Mouse (Mus musculus): ENCODE measurements around the gene BC107364. TPM values are rescaled to one million over a fixed set of nuclear protein-coding genes. Genes with fewer than 3 reads are reported as not detected.
"Not testable (repeated sequence)": the region's sequence is repeated elsewhere in the genome, so short reads cannot be mapped to it uniquely, and the experiment has no call there.

BC107364 gene
- total RNA-seq, 1 experiment from 2014 or later: not detected

- ATAC-seq (ENCODE audit: extremely low read depth, insufficient number of reproducible peaks, low FRiP score, poor library complexity, severe bottlenecking): no peak
Measured at GRCm38 (mm10) chr3:96420796-96421195, 31.3 kb downstream of the BC107364 start.

GRCm38 (mm10) chr3:96418902-96419301, 33.2 kb downstream of the BC107364 start:
- ATAC-seq (ENCODE audit: extremely low read depth, insufficient number of reproducible peaks, low FRiP score, poor library complexity, severe bottlenecking): not testable (repeated sequence)

DNA sequence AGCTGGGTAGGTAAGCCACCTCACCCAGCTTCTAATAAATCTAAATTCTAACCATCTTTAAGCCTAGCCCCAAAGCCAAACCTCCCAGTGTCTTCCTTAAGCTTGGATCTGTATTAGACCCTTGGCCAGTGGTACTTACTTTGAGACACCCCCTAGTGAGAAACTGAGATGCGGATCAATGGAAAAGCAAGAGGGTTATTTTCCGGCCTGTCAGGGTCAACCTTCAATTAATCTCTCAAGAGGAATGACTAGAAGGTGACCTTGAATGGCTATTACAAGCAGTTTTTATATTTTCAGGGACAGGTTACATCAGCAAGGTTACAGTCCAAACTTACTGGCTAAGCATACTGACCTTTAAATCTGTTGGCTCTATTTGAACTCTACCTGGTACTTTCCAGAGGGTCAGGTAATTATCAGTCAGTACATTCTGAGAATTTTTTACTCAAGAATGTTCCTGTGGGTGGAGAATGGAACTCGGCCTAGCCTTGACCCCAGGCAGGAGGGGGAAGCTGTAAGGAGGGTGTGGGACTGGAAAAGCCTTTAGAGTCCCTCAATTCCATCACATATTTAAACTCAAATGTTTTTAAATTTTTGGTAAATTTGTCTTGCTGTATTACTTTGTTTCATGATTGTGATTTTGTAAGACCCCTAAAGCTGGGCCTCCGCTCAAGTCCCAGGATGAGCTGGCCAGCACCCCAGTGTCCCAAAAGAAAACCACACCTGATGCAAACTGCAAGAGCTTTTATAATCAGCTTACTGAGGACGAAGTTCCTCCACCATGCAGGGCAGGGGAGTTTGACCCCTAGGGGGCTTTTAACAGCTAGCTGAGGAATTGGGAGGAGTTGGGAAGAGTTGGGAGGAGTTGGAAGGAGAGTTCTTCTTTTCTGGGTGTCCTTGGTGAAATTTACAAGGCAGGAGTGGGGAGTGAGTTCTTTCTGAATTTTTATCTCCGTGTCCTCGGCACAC, 34.0 kb downstream of the BC107364 start:
- ATAC-seq (ENCODE audit: extremely low read depth, insufficient number of reproducible peaks, low FRiP score, poor library complexity, severe bottlenecking): no peak

DNA sequence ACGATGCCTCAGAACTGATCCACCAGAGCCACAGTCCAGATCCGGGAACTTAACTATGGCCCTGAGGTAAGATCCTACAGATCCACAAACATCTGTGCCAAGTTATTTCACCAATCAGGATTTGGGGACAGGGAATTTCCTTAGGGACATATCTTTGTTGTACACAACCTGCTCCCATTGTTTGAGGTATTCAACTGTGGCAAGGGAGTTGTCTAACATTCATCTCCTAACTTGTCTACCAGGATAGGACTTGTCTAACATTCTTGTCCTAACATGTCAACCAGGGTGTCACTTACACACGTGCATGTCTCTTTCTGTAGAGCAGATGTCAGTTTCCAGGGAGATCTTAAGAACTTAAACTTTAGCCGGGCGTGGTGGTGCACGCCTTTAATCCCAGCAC, 35.5 kb downstream of the BC107364 start:
- no peak for ATAC-seq (ENCODE audit: extremely low read depth, insufficient number of reproducible peaks, low FRiP score, poor library complexity, severe bottlenecking)

GRCm38 (mm10) chr3:96416056-96416455, 36.0 kb downstream of the BC107364 start:
- no peak for ATAC-seq (ENCODE audit: extremely low read depth, insufficient number of reproducible peaks, low FRiP score, poor library complexity, severe bottlenecking)

DNA sequence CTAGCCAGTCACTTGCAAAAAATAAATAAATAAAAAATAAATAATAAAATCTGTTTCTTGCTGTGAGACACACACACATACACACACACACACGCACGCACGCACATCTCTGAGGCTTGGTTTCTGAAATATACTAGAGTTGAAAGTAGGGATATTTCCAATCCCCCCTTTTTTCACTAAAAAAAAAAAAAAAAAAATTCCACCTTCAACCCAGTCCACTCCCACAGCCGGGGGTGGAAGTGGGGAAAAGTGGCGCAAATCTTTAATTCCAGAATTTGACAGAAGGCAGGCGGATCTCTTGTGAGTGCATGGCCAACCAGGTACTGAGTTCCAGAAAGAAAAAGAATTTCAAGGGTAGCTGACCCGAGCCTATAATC, 37.2 kb downstream of the BC107364 start:
- ATAC-seq (ENCODE audit: extremely low read depth, insufficient number of reproducible peaks, low FRiP score, poor library complexity, severe bottlenecking): no peak

GRCm38 (mm10) chr3:96414126-96414950, 37.8 kb downstream of the BC107364 start:
- ATAC-seq (ENCODE audit: extremely low read depth, insufficient number of reproducible peaks, low FRiP score, poor library complexity, severe bottlenecking): peak; percentile 58; the same call in 1 of the 2 replicates

GRCm38 (mm10) chr3:96413581-96414125, 38.5 kb downstream of the BC107364 start:
- no peak for ATAC-seq (ENCODE audit: extremely low read depth, insufficient number of reproducible peaks, low FRiP score, poor library complexity, severe bottlenecking)

DNA sequence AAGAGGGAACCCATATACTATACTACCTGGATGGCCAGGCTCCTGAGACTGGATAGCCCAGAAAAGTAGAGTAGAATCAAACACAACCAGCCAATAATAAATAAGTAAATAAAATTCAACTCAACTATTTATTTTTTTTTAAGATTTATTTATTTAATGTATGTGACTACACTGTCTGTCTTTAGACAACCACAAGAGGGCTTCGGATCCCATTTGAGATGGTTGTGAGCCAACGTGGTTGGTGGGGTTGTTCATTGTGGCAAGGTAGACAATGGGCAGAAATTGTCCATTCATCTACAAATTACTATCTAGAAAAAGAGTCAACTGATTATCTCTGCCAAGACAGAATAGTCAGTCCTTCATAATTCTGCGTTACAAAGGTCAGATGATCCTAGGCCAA, 40.3 kb downstream of the BC107364 start:
- ATAC-seq (ENCODE audit: extremely low read depth, insufficient number of reproducible peaks, low FRiP score, poor library complexity, severe bottlenecking): no peak

GRCm38 (mm10) chr3:96410966-96411365, 41.1 kb downstream of the BC107364 start:
- no peak for ATAC-seq (ENCODE audit: extremely low read depth, insufficient number of reproducible peaks, low FRiP score, poor library complexity, severe bottlenecking)

- no peak for ATAC-seq (ENCODE audit: extremely low read depth, insufficient number of reproducible peaks, low FRiP score, poor library complexity, severe bottlenecking)
Measured at GRCm38 (mm10) chr3:96409701-96410246, 42.3 kb downstream of the BC107364 start.

GRCm38 (mm10) chr3:96408111-96408510, 44.0 kb downstream of the BC107364 start:
- not testable (repeated sequence) for ATAC-seq (ENCODE audit: extremely low read depth, insufficient number of reproducible peaks, low FRiP score, poor library complexity, severe bottlenecking)

DNA sequence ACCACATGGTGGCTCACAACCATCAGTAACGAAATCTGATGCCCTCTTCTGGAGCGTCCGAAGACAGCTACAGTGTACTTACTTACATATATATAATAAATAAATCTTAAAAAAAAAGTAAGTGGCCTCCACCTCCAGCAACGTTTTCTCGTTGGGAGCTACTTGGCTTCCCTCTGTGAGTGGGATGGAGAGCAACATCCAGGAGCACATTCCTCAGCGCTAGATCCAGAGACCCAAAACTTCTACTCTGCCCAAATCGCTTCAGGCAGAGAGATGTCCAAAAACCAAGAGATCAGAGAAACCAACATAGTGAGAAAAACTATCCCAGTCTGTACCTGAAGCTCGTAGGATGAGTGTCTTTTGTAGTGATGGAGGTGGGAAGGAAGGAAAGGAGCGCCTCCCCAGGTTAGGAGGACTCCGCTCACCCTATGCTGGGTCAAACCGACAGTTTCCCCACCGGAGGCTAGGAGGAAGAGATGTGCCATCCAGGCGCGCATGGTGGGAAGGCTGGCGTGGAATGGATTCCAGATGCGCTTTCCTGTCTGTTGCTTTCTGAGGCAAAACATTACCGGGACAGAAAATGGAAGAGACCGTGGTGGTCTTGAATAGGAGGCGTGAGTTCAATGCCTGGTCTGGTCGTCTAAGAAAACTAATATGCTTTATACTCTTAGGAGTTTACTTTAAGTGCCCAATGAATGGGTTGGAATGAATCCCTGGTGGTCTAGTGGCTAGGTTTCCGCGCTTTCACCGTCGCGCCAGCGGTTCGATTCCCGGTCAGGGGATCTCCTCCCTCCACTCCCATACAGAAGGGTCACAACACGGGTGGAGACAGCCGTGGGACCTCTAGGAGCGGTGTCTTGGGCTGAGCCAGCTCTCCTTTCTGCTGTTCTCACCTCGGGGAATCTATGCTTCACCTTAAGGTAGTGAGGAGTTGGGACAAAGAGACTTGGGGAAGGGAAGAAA, 46.3 kb downstream of the BC107364 start:
- ATAC-seq (ENCODE audit: extremely low read depth, insufficient number of reproducible peaks, low FRiP score, poor library complexity, severe bottlenecking): no peak

GRCm38 (mm10) chr3:96405004-96405403, 47.1 kb downstream of the BC107364 start:
- no peak for ATAC-seq (ENCODE audit: extremely low read depth, insufficient number of reproducible peaks, low FRiP score, poor library complexity, severe bottlenecking)

- ATAC-seq (ENCODE audit: extremely low read depth, insufficient number of reproducible peaks, low FRiP score, poor library complexity, severe bottlenecking): no peak
Measured at GRCm38 (mm10) chr3:96404450-96404849, 47.7 kb downstream of the BC107364 start.

DNA sequence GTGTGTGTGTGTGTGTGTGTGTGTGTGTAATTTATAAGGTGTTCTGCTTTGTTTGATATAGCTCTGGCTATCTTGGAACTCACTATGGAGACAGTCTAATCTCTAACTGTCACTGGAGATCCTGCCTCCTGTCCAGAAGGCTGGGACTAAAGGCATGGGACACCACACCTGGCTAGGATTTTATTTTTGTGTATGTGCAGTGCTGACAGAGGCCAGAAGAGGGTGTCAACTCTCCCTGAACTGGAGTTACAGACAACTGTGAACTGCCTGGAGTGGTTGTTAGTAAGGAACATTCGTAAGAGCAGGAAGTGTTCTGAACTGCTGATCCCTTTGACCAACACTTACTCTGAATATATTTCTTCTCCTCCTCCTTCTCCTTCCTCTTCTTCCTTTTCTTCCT, 49.1 kb downstream of the BC107364 start:
- ATAC-seq (ENCODE audit: extremely low read depth, insufficient number of reproducible peaks, low FRiP score, poor library complexity, severe bottlenecking): no peak

GRCm38 (mm10) chr3:96401832-96402501, 50.1 kb downstream of the BC107364 start:
- ATAC-seq (ENCODE audit: extremely low read depth, insufficient number of reproducible peaks, low FRiP score, poor library complexity, severe bottlenecking): peak; percentile 13; the same call in 1 of the 2 replicates

DNA sequence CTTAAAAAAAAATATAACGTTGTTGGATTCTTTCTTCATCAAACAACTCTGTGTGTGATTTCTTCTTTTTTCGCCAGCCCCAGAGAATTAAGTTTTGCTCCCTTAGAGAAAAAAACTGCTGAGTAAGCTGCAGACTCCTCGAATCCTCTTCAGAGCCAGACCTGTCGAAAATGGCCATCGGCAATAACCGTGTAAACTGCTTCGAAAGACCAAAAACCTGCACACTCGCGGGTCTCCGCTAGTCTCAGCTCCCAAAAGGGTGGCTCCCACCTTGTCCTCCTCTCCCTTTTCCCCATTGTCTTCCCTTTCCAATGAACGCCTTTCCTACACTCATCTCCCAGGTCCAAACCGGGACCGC, 50.7 kb downstream of the BC107364 start:
- ATAC-seq (ENCODE audit: extremely low read depth, insufficient number of reproducible peaks, low FRiP score, poor library complexity, severe bottlenecking): no peak
